Mouse (Mus musculus): ENCODE results near the gene Acox1.

- TF ChIP-seq POLR2A (IDR thresholded peaks at IDR 0.05; ENCODE audit: control insufficient read depth in 1 of 2, insufficient read depth in 1 of 2, low read depth in 1 of 2, low read length in 2 of 2, poor library complexity in 1 of 2) (no peak), ELF1 (IDR thresholded peaks at IDR 0.05; ENCODE audit: low read depth, low read length) (no peak), ZKSCAN1 (IDR thresholded peaks at IDR 0.05; ENCODE audit: low read depth, low read length) (no peak), CTCF (IDR thresholded peaks at IDR 0.05 in 2 of 3, conservative IDR thresholded peaks at IDR 0.05 in 1 of 3; ENCODE audit: control insufficient read depth in 1 of 3, insufficient read depth in 1 of 3, low read depth in 2 of 3, low read length in 3 of 3, poor library complexity in 1 of 3, severe bottlenecking in 1 of 3) (no peak), HCFC1 (IDR thresholded peaks at IDR 0.05; ENCODE audit: low read depth, low read length) (no peak), ZNF384 (IDR thresholded peaks at IDR 0.05; ENCODE audit: low read depth, low read length) (no peak), SIN3A (IDR thresholded peaks at IDR 0.05; ENCODE audit: low read length) (no peak), SMC3 (IDR thresholded peaks at IDR 0.05; ENCODE audit: low read depth, low read length) (no peak), BHLHE40 (IDR thresholded peaks at IDR 0.05; ENCODE audit: borderline replicate concordance, low read depth, low read length) (no peak), RAD21 (IDR thresholded peaks at IDR 0.05; ENCODE audit: low read depth, low read length) (no peak), MEF2A (IDR thresholded peaks at IDR 0.05; ENCODE audit: extremely low read depth, insufficient replicate concordance, low read depth, low read length, poor library complexity, severe bottlenecking) (no peak), CHD1 (IDR thresholded peaks at IDR 0.05; ENCODE audit: low read depth, low read length) (no peak), RCOR1 (IDR thresholded peaks at IDR 0.05; ENCODE audit: low read depth, low read length) (no peak)
Measured at GRCm38 (mm10) chr11:116131349-116132170, 67.3 kb downstream of the Acox1 start.
